ENCODE assay signal across 22 mouse cellular contexts in genomic region chr9:9177745-9178144, GRCm38 (mm10).
A peak's percentile ranks its signal among the peaks of the same experiment; 100 is the strongest.
DNase-seq lines count a peak whose midpoint lies in the region; ATAC-seq and TF ChIP-seq lines count a peak whose summit lies in the region.
"Had no signal": no experiment of that assay in that cellular context is flagged by ENCODE, and none has a peak within 500 bp of the region (broad histone marks: within the 10 kb centered on the region; RNA-seq: fewer than 3 reads in every experiment).

No protein-coding gene starts in this region.

- H3K27ac ChIP-seq in heart, embryonic 12.5 days (ENCODE audit: poor library complexity, severe bottlenecking): no peak overlapping the region
- no peak overlapping the region for H3K27ac ChIP-seq in lung, embryonic 14.5 days (ENCODE audit: low read depth)
- no peak overlapping the region for H3K27ac ChIP-seq in lung, embryonic 15.5 days
- no peak overlapping the region for H3K27ac ChIP-seq in lung, embryonic 16.5 days (ENCODE audit: low read length)
- no peak overlapping the region for H3K27ac ChIP-seq in lung, postnatal 0 days (ENCODE audit: low read length)

- no peaks in the 10 kb centered on the region for H3K9me3 ChIP-seq in heart, embryonic 12.5 days (replicated peaks)
- H3K9me3 ChIP-seq in lung, embryonic 14.5 days (ENCODE audit: low read depth, low read length): no peaks in the 10 kb centered on the region
- no peaks in the 10 kb centered on the region for H3K9me3 ChIP-seq in lung, embryonic 15.5 days
- H3K9me3 ChIP-seq in lung, embryonic 16.5 days (ENCODE audit: control insufficient read depth, low read length): no peaks in the 10 kb centered on the region
- H3K9me3 ChIP-seq in lung, postnatal 0 days (ENCODE audit: low read length): no peaks in the 10 kb centered on the region
- H3K9me3 ChIP-seq: G1E had no signal

- no peak overlapping the region for H3K4me2 ChIP-seq in heart, embryonic 12.5 days
- no peak overlapping the region for H3K4me2 ChIP-seq in lung, embryonic 14.5 days
- no peak overlapping the region for H3K4me2 ChIP-seq in lung, embryonic 15.5 days
- H3K4me2 ChIP-seq in lung, embryonic 16.5 days (ENCODE audit: low read depth, low read length): no peak overlapping the region
- H3K4me2 ChIP-seq in lung, postnatal 0 days (replicated peaks; ENCODE audit: low read depth, low read length): no peak overlapping the region

- no peaks in the 10 kb centered on the region for H3K36me3 ChIP-seq in heart, embryonic 12.5 days
- 0 out of 2 replicates have a peak, but pooled peaks cover 3% of the 10 kb centered on the region for H3K36me3 ChIP-seq in lung, embryonic 14.5 days (ENCODE audit: insufficient read depth)
- H3K36me3 ChIP-seq in lung, embryonic 15.5 days: no peaks in the 10 kb centered on the region
- H3K36me3 ChIP-seq in lung, embryonic 16.5 days (ENCODE audit: control insufficient read depth, insufficient read depth, low read length): no peaks in the 10 kb centered on the region
- no peaks in the 10 kb centered on the region for H3K36me3 ChIP-seq in lung, postnatal 0 days (ENCODE audit: insufficient read depth, low read length)
- H3K36me3 ChIP-seq: G1E had no signal

- no peak for TF ChIP-seq EP300 in lung, postnatal 0 days (IDR thresholded peaks at IDR 0.05)

- no peaks in the 10 kb centered on the region for H3K4me1 ChIP-seq in heart, embryonic 12.5 days (replicated peaks)
- H3K4me1 ChIP-seq in lung, embryonic 14.5 days (ENCODE audit: insufficient read depth): no peaks in the 10 kb centered on the region
- 0 out of 2 replicates have a peak, but pooled peaks cover 9% of the 10 kb centered on the region for H3K4me1 ChIP-seq in lung, embryonic 15.5 days
- peaks cover 8% of the 10 kb centered on the region for H3K4me1 ChIP-seq in lung, embryonic 16.5 days (replicated peaks; ENCODE audit: control insufficient read depth, insufficient read depth, low read length)
- no peaks in the 10 kb centered on the region for H3K4me1 ChIP-seq in lung, postnatal 0 days (ENCODE audit: insufficient read depth, low read depth, low read length)

- H3K27me3 ChIP-seq in heart, embryonic 12.5 days (replicated peaks): no peaks in the 10 kb centered on the region
- no peaks in the 10 kb centered on the region for H3K27me3 ChIP-seq in lung, embryonic 14.5 days (ENCODE audit: insufficient read depth, low read length)
- H3K27me3 ChIP-seq in lung, embryonic 15.5 days: no peaks in the 10 kb centered on the region
- no peaks in the 10 kb centered on the region for H3K27me3 ChIP-seq in lung, embryonic 16.5 days (ENCODE audit: control insufficient read depth, insufficient read depth, low read depth, low read length)
- no peaks in the 10 kb centered on the region for H3K27me3 ChIP-seq in lung, postnatal 0 days (replicated peaks; ENCODE audit: insufficient read depth, low read length)
- H3K27me3 ChIP-seq: CH12.LX, Patski had no signal

- peak; percentile 16 for DNase-seq in heart, adult 11 months
- no peak for DNase-seq in lung, embryonic 14.5 days
- no peak for DNase-seq in lung, postnatal 14 days
- DNase-seq in lung, postnatal 25 days (ENCODE audit: low spot score): no peak
- DNase-seq in lung, postnatal 0 days (ENCODE audit: low spot score): no peak
- DNase-seq: adrenal gland, adult 2 months; adrenal gland, adult 8-10 months; adrenal gland, postnatal 10 days; adrenal gland, postnatal 14 days; adrenal gland, postnatal 25 days; adrenal gland, postnatal 36 days; B cell, adult 2 months; cerebellum, adult 11 months; cerebellum, adult 11-12 months had no signal

- no peak overlapping the region for H3K4me3 ChIP-seq in heart, embryonic 12.5 days
- H3K4me3 ChIP-seq in lung, embryonic 14.5 days (ENCODE audit: low read depth, low read length): no peak overlapping the region
- H3K4me3 ChIP-seq in lung, embryonic 15.5 days: no peak overlapping the region
- no peak overlapping the region for H3K4me3 ChIP-seq in lung, embryonic 16.5 days (ENCODE audit: low read length)
- H3K4me3 ChIP-seq in lung, postnatal 0 days (ENCODE audit: low read depth, low read length): no peak overlapping the region

- ATAC-seq in heart, embryonic 12.5 days (ENCODE audit: insufficient number of reproducible peaks, low FRiP score): no peak
- ATAC-seq in lung, embryonic 14.5 days (ENCODE audit: insufficient read depth): peak; percentile 54
- peak; percentile 31; the same call in 1 of the 2 replicates for ATAC-seq in lung, embryonic 15.5 days (ENCODE audit: borderline replicate concordance, extremely low read depth, low FRiP score, low TSS enrichment)
- peak; percentile 54; the same call in 1 of the 2 replicates for ATAC-seq in lung, embryonic 16.5 days (ENCODE audit: low read depth)
- ATAC-seq in lung, postnatal 0 days: no peak
- ATAC-seq: activated CD4-positive, CD25-positive, alpha-beta regulatory T cell, adult 4 months; CD4-positive, CD25-positive, alpha-beta regulatory T cell, adult 4 months; Patski had no signal

- H3K9ac ChIP-seq in heart, embryonic 12.5 days: no peak overlapping the region
- H3K9ac ChIP-seq in lung, embryonic 14.5 days: no peak overlapping the region
- H3K9ac ChIP-seq in lung, embryonic 15.5 days: no peak overlapping the region
- H3K9ac ChIP-seq in lung, embryonic 16.5 days (ENCODE audit: low read length): no peak overlapping the region
- H3K9ac ChIP-seq in lung, postnatal 0 days (replicated peaks; ENCODE audit: low read depth): no peak overlapping the region

- no peak for TF ChIP-seq CTCF in lung, embryonic 14.5 days (IDR thresholded peaks at IDR 0.05; ENCODE audit: low read depth)
- no peak for TF ChIP-seq CTCF in lung, postnatal 0 days (IDR thresholded peaks at IDR 0.05)

- 56% methylated on average over 4 of the region's 4 CpGs for WGBS in heart, embryonic 12.5 days
- 56% methylated on average over 4 of the region's 4 CpGs for WGBS in lung, embryonic 14.5 days
- 54% methylated on average over 4 of the region's 4 CpGs for WGBS in lung, embryonic 15.5 days
- WGBS in lung, embryonic 16.5 days: 55% methylated on average over 4 of the region's 4 CpGs
- 54% methylated on average over 4 of the region's 4 CpGs for WGBS in lung, postnatal 0 days

Comparison
In these comparisons a context has a peak if more than half of its experiments do, and no peak if none do; other contexts are left out.
1. ATAC-seq: peak in lung, embryonic 14.5 days (single experiment), lung, embryonic 15.5 days (single experiment) and lung, embryonic 16.5 days (single experiment); none in heart, embryonic 12.5 days (single experiment) and lung, postnatal 0 days (single experiment).